Mouse (Mus musculus): ENCODE results near the gene Ubfd1.

GRCm38 (mm10) chr7:122018247-122018646 is 48.7 kb upstream of the Ubfd1 start:
- no peak for TF ChIP-seq CTCF (IDR thresholded peaks at IDR 0.05; ENCODE audit: extremely low read depth, insufficient read depth, insufficient read length, insufficient replicate concordance)
- TF ChIP-seq POLR2A (IDR thresholded peaks at IDR 0.05; ENCODE audit: low read depth, low read length), result no peak

All from spleen, adult 2 months (tissue).